Mouse (Mus musculus) liver, embryonic 14.5 days (tissue): Measurements from ENCODE around the gene Crip2.

Experiments used
- CTCF ChIP-seq: IDR thresholded peaks from 2 replicates; pipeline ENCODE4 v1.5.1; 2016; ENCODE audit warnings: antibody characterized with exemption, low read depth, control low read depth
- EP300 ChIP-seq: IDR thresholded peaks from 2 replicates; pipeline ENCODE4 v1.6.1; 2016; ENCODE audit warnings: antibody characterized with exemption, low read depth

- TF ChIP-seq CTCF = no peak
- no peak for TF ChIP-seq EP300
Measured at GRCm38 (mm10) chr12:113186326-113187010, 46.4 kb downstream of the Crip2 start.
